In the genomic region with DNA sequence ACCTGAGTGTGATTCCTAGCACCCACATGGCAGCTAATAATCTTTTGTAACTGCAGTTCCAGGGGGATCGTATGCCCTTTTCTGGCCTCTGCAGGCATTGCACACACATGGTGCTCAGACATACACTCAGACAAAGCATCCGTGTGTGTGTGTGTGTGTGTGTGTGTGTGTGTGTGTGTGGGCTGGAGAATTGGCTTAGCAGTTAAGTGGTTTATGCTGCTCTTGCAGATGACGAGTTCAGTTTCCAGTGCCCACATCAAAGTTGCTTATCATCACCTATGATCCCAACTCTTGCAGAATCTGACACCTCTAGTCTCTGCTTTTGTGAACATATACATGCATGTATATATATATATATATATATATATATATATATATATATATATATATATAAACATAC, we compare ENCODE assay signal across 24 mouse cellular contexts.
"Had no signal": no experiment of that assay in that cellular context is flagged by ENCODE, and none has a peak within 500 bp of the region (broad histone marks: within the 10 kb centered on the region; RNA-seq: fewer than 3 reads in every experiment).

No protein-coding gene starts in this region.

- H3K4me2 ChIP-seq: limb, embryonic 13.5 days; liver, embryonic 12.5 days; liver, embryonic 15.5 days; lung, embryonic 15.5 days; midbrain, embryonic 13.5 days; neural tube, embryonic 12.5 days; neural tube, embryonic 15.5 days; stomach, embryonic 15.5 days had no signal

- ATAC-seq: liver, embryonic 12.5 days; midbrain, embryonic 13.5 days; midbrain, embryonic 16.5 days had no signal

- H3K27me3 ChIP-seq: liver, embryonic 12.5 days; liver, embryonic 15.5 days; lung, embryonic 15.5 days; megakaryocyte, embryonic 14.5 days; neural tube, embryonic 12.5 days; neural tube, embryonic 15.5 days; stomach, embryonic 15.5 days had no signal

- H3K27ac ChIP-seq: limb, embryonic 10.5 days; limb, embryonic 13.5 days; liver, embryonic 12.5 days; liver, embryonic 15.5 days; lung, embryonic 15.5 days; midbrain, embryonic 10.5 days; midbrain, embryonic 13.5 days; neural tube, embryonic 12.5 days; neural tube, embryonic 15.5 days; stomach, embryonic 15.5 days had no signal

- H3K9ac ChIP-seq: limb, embryonic 13.5 days; liver, embryonic 12.5 days; liver, embryonic 15.5 days; lung, embryonic 15.5 days; midbrain, embryonic 13.5 days; neural tube, embryonic 12.5 days; neural tube, embryonic 15.5 days; stomach, embryonic 15.5 days had no signal

- DNase-seq: kidney, adult 2 months; kidney, postnatal 10 days; kidney, postnatal 4 days; liver; lung, adult 18-20 months; lung, postnatal 10 days; lung, postnatal 36 days; right cerebral cortex, adult 18-20 months; right cerebral cortex, postnatal 25 days; spleen, adult 18-20 months; thymus, postnatal 25 days had no signal

- H3K9me3 ChIP-seq: limb, embryonic 10.5 days; limb, embryonic 13.5 days; liver, embryonic 12.5 days; liver, embryonic 15.5 days; lung, embryonic 15.5 days; megakaryocyte, embryonic 14.5 days; midbrain, embryonic 10.5 days; midbrain, embryonic 13.5 days; neural tube, embryonic 12.5 days; neural tube, embryonic 15.5 days; stomach, embryonic 15.5 days had no signal

- H3K4me3 ChIP-seq: limb, embryonic 10.5 days; limb, embryonic 13.5 days; liver, embryonic 12.5 days; liver, embryonic 15.5 days; lung, embryonic 15.5 days; megakaryocyte, embryonic 14.5 days; midbrain, embryonic 10.5 days; midbrain, embryonic 13.5 days; myocyte; neural tube, embryonic 12.5 days; neural tube, embryonic 15.5 days; stomach, embryonic 15.5 days had no signal

- H3K36me3 ChIP-seq: limb, embryonic 10.5 days; limb, embryonic 13.5 days; liver, embryonic 12.5 days; liver, embryonic 15.5 days; lung, embryonic 15.5 days; midbrain, embryonic 10.5 days; midbrain, embryonic 13.5 days; neural tube, embryonic 12.5 days; neural tube, embryonic 15.5 days; stomach, embryonic 15.5 days had no signal
